Mouse (Mus musculus) heart, adult 2 months (tissue): Measurements from ENCODE around the gene Stx18.

Source experiments
- CTCF ChIP-seq: fragments of 200-600 bp; IDR thresholded peaks from 2 replicates; pipeline ENCODE4 v1.8.1; 2022; ENCODE audit warnings: antibody characterized with exemption, mild to moderate bottlenecking, moderate library complexity
- POLR2A ChIP-seq: fragments of 200-500 bp; IDR thresholded peaks from 2 replicates; pipeline ENCODE4 v1.6.1; 2011; ENCODE audit warnings: mild to moderate bottlenecking, low read depth, low read length, control low read depth; ENCODE audit not compliant: insufficient read depth

DNA sequence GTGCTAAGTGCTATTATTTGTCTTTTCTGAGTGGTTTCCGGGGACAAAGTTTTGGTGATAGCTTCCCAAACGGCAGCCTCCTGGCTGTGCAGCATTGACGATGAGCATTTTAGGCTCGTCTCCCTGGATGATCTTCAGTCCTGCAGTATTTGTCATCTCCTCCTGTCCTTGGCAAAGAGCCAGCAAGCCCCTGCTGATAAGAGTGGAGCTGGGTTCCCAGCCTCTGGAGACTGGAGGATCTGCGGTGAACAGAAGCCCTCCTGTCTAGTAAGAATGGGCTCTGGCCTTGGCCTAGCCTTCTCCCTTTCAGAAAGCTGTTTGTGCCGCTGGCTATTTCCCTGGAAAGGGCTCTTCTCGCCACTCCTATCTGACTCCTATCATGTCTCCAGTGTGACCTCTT is 83.2 kb downstream of the Stx18 start:
- no peak for TF ChIP-seq CTCF
- no peak for TF ChIP-seq POLR2A
